Mouse (Mus musculus): ENCODE results near the gene Uri1. TPM values are rescaled to one million over a fixed set of nuclear protein-coding genes. Genes with fewer than 3 reads are reported as not detected.

The Uri1 gene
- polyA plus RNA-seq, 1 experiment from 2014 or later: 34.3 TPM

- ATAC-seq (replicated peaks): no peak
- H3K9me3 ChIP-seq: no peaks in the 10 kb centered on the region
- H3K4me2 ChIP-seq: no peak overlapping the region
- no peak overlapping the region for H3K27ac ChIP-seq
- no peak overlapping the region for H3K9ac ChIP-seq
- H3K4me3 ChIP-seq: no peak overlapping the region
- 72% methylated on average over 6 of the region's 6 CpGs for WGBS
- 0 out of 2 replicates have a peak, but pooled peaks cover 2% of the 10 kb centered on the region for H3K4me1 ChIP-seq
- H3K36me3 ChIP-seq (replicated peaks): no peaks in the 10 kb centered on the region
- H3K27me3 ChIP-seq (replicated peaks): no peaks in the 10 kb centered on the region
Measured at GRCm38 (mm10) chr7:38008359-38008758, 15.0 kb downstream of the Uri1 start.

DNA sequence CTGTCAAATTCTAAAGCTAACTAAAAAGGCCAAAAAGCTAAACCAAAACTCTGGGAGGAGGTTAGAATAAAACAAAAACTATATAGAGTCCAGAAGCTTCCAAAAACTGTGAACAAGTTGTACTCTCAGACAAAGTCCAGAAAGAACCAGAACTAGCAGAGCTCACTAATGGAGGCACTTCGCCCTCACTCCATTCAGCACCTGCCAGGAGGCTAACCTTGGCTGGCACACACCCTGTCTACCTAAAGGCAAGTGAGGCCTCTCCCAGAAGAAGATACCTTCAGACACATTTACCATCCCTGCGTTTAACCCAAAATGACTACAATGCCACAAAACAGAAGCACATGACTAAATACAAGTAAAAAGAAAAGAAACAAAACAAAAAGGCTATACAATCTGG lies 20.9 kb downstream of the Uri1 start:
- ATAC-seq (replicated peaks): no peak
- Histone ChIP-seq H3K27me3 (replicated peaks) (no peaks in the 10 kb centered on the region), H3K9me3 (no peaks in the 10 kb centered on the region), H3K36me3 (replicated peaks) (no peaks in the 10 kb centered on the region), H3K27ac (no peak overlapping the region), H3K4me2 (no peak overlapping the region), H3K9ac (no peak overlapping the region), H3K4me1 (peaks cover 4% of the 10 kb centered on the region), H3K4me3 (no peak overlapping the region)
- WGBS: 95% methylated on average over 2 of the region's 2 CpGs

DNA sequence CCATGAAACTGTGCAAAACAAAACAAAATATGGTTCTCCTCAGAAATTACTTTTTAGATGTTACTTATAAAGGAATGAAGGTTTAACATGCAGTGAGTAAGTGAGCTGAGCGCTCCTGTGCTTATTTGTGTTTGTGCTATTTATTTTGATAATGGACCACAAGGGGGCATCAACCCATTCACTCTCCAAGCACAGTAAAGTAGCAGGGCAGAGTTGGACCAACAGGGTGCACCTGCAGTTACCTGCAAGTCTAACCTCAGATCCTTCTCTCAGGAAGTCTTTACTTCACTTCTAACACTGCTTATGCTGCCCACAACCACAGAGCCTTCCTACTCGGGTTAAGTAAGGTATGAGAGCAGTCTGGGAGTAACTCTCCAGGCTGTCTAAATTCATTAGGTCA lies 23.7 kb downstream of the Uri1 start:
- H3K27me3 ChIP-seq (replicated peaks): no peaks in the 10 kb centered on the region
- no peak overlapping the region for H3K27ac ChIP-seq
- peaks cover 8% of the 10 kb centered on the region for H3K4me1 ChIP-seq
- no peak for ATAC-seq (replicated peaks)
- WGBS: 57% methylated on average over 2 of the region's 2 CpGs
- H3K9me3 ChIP-seq: no peaks in the 10 kb centered on the region
- H3K4me3 ChIP-seq: no peak overlapping the region
- H3K9ac ChIP-seq: no peak overlapping the region
- H3K4me2 ChIP-seq: no peak overlapping the region
- no peaks in the 10 kb centered on the region for H3K36me3 ChIP-seq (replicated peaks)

GRCm38 (mm10) chr7:37992861-37993260 lies 30.5 kb downstream of the Uri1 start:
- ATAC-seq (replicated peaks): no peak
- no peak overlapping the region for H3K9ac ChIP-seq
- no peak overlapping the region for H3K27ac ChIP-seq
- H3K36me3 ChIP-seq (replicated peaks): no peaks in the 10 kb centered on the region
- no peak overlapping the region for H3K4me3 ChIP-seq
- no peaks in the 10 kb centered on the region for H3K27me3 ChIP-seq (replicated peaks)
- WGBS: 96% methylated on average over 2 of the region's 2 CpGs
- H3K9me3 ChIP-seq: no peaks in the 10 kb centered on the region
- peaks cover 4% of the 10 kb centered on the region; the same call in 1 of the 2 replicates for H3K4me1 ChIP-seq
- no peak overlapping the region for H3K4me2 ChIP-seq

- Histone ChIP-seq H3K4me3 (no peak overlapping the region), H3K27me3 (replicated peaks) (no peaks in the 10 kb centered on the region), H3K9me3 (no peaks in the 10 kb centered on the region), H3K9ac (no peak overlapping the region), H3K4me2 (no peak overlapping the region), H3K4me1 (no peaks in the 10 kb centered on the region), H3K36me3 (replicated peaks) (no peaks in the 10 kb centered on the region), H3K27ac (no peak overlapping the region)
- no peak for ATAC-seq (replicated peaks)
- 89% methylated on average over 5 of the region's 5 CpGs for WGBS
Measured at GRCm38 (mm10) chr7:37984866-37985265, 38.5 kb downstream of the Uri1 start.

- Histone ChIP-seq H3K4me2 (no peak overlapping the region), H3K9ac (no peak overlapping the region), H3K27ac (no peak overlapping the region), H3K4me3 (no peak overlapping the region), H3K27me3 (replicated peaks) (no peaks in the 10 kb centered on the region), H3K4me1 (no peaks in the 10 kb centered on the region), H3K36me3 (replicated peaks) (no peaks in the 10 kb centered on the region), H3K9me3 (no peaks in the 10 kb centered on the region)
- no peak for ATAC-seq (replicated peaks)
- WGBS: 29% methylated on average over 6 of the region's 6 CpGs
Measured at GRCm38 (mm10) chr7:37983471-37983870, 39.9 kb downstream of the Uri1 start.

DNA sequence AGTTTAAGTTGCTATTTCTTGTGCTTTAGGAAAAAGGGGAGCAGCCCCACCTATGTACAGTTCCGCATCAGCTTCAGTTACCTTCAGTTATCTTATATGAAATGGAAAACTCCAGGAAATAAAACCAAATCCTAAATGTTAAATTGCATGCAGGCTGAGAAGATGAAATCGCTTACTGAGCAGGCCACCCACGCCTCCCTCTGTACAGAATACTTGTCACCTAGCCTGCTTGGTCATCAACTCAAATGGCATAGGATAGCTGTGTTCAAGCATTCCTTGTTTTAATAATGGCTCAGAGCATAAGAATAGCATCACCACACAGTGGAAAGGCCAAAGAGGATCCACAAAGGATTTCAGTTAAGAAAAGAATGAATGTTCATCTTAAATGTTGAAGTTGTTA lies 43.6 kb downstream of the Uri1 start:
- Histone ChIP-seq H3K4me3 (no peak overlapping the region), H3K9ac (no peak overlapping the region), H3K36me3 (replicated peaks) (no peaks in the 10 kb centered on the region), H3K27ac (no peak overlapping the region), H3K4me1 (no peaks in the 10 kb centered on the region), H3K9me3 (no peaks in the 10 kb centered on the region), H3K27me3 (replicated peaks) (no peaks in the 10 kb centered on the region), H3K4me2 (no peak overlapping the region)
- 92% methylated on average over 3 of the region's 3 CpGs for WGBS
- ATAC-seq (replicated peaks): no peak

GRCm38 (mm10) chr7:37978412-37978811 lies 44.9 kb downstream of the Uri1 start:
- H3K36me3 ChIP-seq (replicated peaks): no peaks in the 10 kb centered on the region
- ATAC-seq (replicated peaks): no peak
- H3K27me3 ChIP-seq (replicated peaks): no peaks in the 10 kb centered on the region
- no peak overlapping the region for H3K9ac ChIP-seq
- H3K4me1 ChIP-seq: no peaks in the 10 kb centered on the region
- no peak overlapping the region for H3K4me3 ChIP-seq
- no peak overlapping the region for H3K4me2 ChIP-seq
- WGBS: 96% methylated on average over 4 of the region's 4 CpGs
- no peaks in the 10 kb centered on the region for H3K9me3 ChIP-seq
- H3K27ac ChIP-seq: no peak overlapping the region

- WGBS: 93% methylated on average over 2 of the region's 2 CpGs
- Histone ChIP-seq H3K9ac (no peak overlapping the region), H3K4me1 (peaks cover under 1% of the 10 kb centered on the region; the same call in 1 of the 2 replicates), H3K4me2 (no peak overlapping the region), H3K4me3 (no peak overlapping the region), H3K27ac (no peak overlapping the region), H3K27me3 (replicated peaks) (no peaks in the 10 kb centered on the region), H3K9me3 (no peaks in the 10 kb centered on the region), H3K36me3 (replicated peaks) (no peaks in the 10 kb centered on the region)
- no peak for ATAC-seq (replicated peaks)
Measured at GRCm38 (mm10) chr7:37977676-37978075, 45.7 kb downstream of the Uri1 start.

GRCm38 (mm10) chr7:37972999-37973555 lies 50.3 kb downstream of the Uri1 start:
- no peak overlapping the region for H3K4me2 ChIP-seq
- no peaks in the 10 kb centered on the region for H3K27me3 ChIP-seq (replicated peaks)
- WGBS: 80% methylated on average over 2 of the region's 2 CpGs
- no peaks in the 10 kb centered on the region for H3K9me3 ChIP-seq
- H3K9ac ChIP-seq: no peak overlapping the region
- H3K27ac ChIP-seq: no peak overlapping the region
- no peak for ATAC-seq (replicated peaks)
- H3K36me3 ChIP-seq (replicated peaks): no peaks in the 10 kb centered on the region
- H3K4me1 ChIP-seq: peaks cover 19% of the 10 kb centered on the region
- H3K4me3 ChIP-seq: no peak overlapping the region

DNA sequence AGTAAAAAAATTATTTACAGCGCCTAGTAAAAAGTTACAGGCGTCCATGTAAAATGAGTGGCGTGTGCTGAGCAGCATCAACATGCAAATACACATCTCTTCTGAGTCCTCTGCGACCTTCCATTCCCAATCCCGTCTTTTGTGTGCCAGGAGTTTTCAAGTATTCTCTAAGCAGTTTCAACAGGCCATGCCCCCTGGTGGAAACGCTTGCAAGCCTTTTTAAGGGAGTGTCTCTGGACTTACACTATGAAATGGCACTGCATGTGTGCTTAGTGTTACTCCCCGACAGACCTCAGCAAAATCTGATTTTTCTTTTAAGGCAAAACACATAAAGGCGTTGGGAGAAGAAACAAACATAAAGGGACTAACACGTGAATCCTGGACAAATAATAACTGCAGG lies 50.8 kb downstream of the Uri1 start:
- peaks cover 19% of the 10 kb centered on the region for H3K4me1 ChIP-seq
- H3K4me2 ChIP-seq: no peak overlapping the region
- H3K4me3 ChIP-seq: no peak overlapping the region
- H3K9ac ChIP-seq: no peak overlapping the region
- H3K27ac ChIP-seq: no peak overlapping the region
- no peak for ATAC-seq (replicated peaks)
- no peaks in the 10 kb centered on the region for H3K27me3 ChIP-seq (replicated peaks)
- no peaks in the 10 kb centered on the region for H3K9me3 ChIP-seq
- H3K36me3 ChIP-seq (replicated peaks): no peaks in the 10 kb centered on the region
- 44% methylated on average over 9 of the region's 9 CpGs for WGBS

GRCm38 (mm10) chr7:37962326-37962725 lies 61.0 kb downstream of the Uri1 start:
- Histone ChIP-seq H3K4me1 (no peaks in the 10 kb centered on the region), H3K9me3 (no peaks in the 10 kb centered on the region), H3K27me3 (replicated peaks) (no peaks in the 10 kb centered on the region), H3K4me2 (no peak overlapping the region), H3K27ac (no peak overlapping the region), H3K4me3 (no peak overlapping the region), H3K36me3 (replicated peaks) (peaks cover 5% of the 10 kb centered on the region; the same call in 1 of the 2 replicates), H3K9ac (no peak overlapping the region)
- no peak for ATAC-seq (replicated peaks)
- WGBS: 93% methylated on average over 17 of the region's 17 CpGs

DNA sequence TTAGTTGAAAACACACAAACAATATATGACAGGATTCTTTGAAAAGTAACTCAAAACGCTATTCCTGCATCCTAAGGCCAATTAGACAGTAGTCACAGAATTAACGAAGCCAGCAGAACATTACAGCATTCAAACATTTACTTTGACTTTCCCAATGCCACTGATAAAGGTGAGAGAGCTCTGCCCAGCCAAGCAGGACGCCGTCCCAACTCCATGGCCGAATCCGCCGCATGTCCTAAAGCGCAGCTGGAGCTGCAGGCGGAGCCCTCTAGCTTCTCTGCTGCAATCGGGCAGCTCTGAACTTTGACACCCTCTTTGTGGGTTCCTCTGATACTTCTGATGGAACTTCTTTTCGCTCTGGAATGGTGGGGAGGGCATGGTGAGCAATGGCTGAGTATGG lies 62.1 kb downstream of the Uri1 start:
- 92% methylated on average over 11 of the region's 11 CpGs for WGBS
- no peak for ATAC-seq (replicated peaks)
- H3K9me3 ChIP-seq: no peaks in the 10 kb centered on the region

More for the DNA sequence above, 62.1 kb downstream of the Uri1 start:
- H3K4me3 ChIP-seq: no peak overlapping the region
- peaks cover 5% of the 10 kb centered on the region; the same call in 1 of the 2 replicates for H3K36me3 ChIP-seq (replicated peaks)
- H3K4me1 ChIP-seq: no peaks in the 10 kb centered on the region
- no peak overlapping the region for H3K27ac ChIP-seq
- no peaks in the 10 kb centered on the region for H3K27me3 ChIP-seq (replicated peaks)
- no peak overlapping the region for H3K4me2 ChIP-seq
- H3K9ac ChIP-seq: no peak overlapping the region
